Mouse (Mus musculus): Measurements from ENCODE around the gene Mfrp.

DNA sequence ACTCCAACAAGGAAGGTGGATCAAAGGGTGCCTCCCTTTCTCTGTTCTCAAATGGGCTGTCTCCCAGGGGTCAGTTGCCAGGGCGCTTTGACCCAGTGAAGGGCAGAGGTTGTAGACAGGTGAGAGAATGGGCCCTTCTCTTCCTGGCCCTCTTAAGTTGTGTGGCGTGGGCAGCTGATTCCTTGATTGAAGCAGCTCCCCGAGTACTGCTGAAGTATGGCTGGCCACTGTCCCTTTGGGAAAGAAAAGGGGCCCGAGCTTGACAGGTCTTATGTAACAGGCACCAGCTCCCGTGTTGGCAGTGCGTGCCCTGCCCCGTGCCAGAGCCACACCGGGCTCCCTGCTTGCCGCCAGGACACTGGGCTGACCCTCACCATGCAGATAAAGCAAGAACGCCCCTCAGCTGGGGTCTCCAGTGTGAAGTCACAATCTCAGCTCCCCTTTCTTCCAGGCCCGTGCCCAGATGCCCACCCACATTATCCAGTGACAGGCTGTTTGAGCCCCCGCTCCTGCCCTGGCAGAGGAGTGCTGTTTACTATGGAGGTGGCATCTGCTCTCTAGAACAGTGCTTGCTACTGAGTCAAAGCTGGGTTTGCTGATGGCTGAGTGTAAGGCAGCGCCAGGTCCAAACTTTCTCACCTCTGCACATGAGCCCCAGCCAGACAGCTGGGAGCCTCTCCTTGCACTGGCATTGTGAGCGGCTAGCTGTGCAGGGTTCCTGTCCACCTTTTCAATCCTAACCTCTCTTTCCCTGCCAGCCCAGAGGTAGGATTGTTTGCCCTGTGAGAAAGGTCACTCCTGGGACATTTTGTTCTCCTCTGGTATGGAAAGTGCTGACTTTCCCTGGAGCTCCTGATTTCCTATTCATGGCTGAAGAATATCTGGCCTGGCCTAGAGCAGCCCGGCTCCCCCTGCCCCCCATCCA is 15.5 kb upstream of the Mfrp start:
- no peak for TF ChIP-seq CTCF (IDR thresholded peaks at IDR 0.05; ENCODE audit: borderline replicate concordance, extremely low read depth, insufficient read depth, insufficient read length)
- no peak for TF ChIP-seq POLR2A (IDR thresholded peaks at IDR 0.05; ENCODE audit: borderline replicate concordance, extremely low read depth, insufficient read depth, insufficient read length, poor library complexity, severe bottlenecking)
